Mouse (Mus musculus) myocyte (in vitro differentiated cells): ENCODE data around the gene Sec23ip.

ENCODE experiments used
- MAX ChIP-seq: IDR thresholded peaks from one replicate; pipeline ENCODE4 v1.6.1; 2011; ENCODE audit warnings: low read depth, mild to moderate bottlenecking, control low read depth
- MYOG ChIP-seq, 3 experiments: IDR thresholded peaks; one replicate each; pipeline ENCODE4 v1.6.1; 2011; ENCODE audit warnings: control low read depth in 2 of 3, low read depth in 2 of 3, mild to moderate bottlenecking in 2 of 3; ENCODE audit not compliant: insufficient read length in 2 of 3, control insufficient read depth in 1 of 3, insufficient read depth in 1 of 3
- POLR2A ChIP-seq: IDR thresholded peaks from one replicate; pipeline ENCODE4 v1.6.1; 2011; ENCODE audit warnings: low read depth, mild to moderate bottlenecking, control low read depth, moderate library complexity; ENCODE audit not compliant: insufficient read length
- POLR2AphosphoS2 ChIP-seq: IDR thresholded peaks from one replicate; pipeline ENCODE4 v1.6.1; 2011; ENCODE audit warnings: low read depth, control low read depth; ENCODE audit not compliant: insufficient read length
- TCF12 ChIP-seq: IDR thresholded peaks from one replicate; pipeline ENCODE4 v1.6.1; 2011; ENCODE audit warnings: mild to moderate bottlenecking, control low read depth; ENCODE audit not compliant: poor library complexity, insufficient read depth, severe bottlenecking
- USF1 ChIP-seq: IDR thresholded peaks from one replicate; pipeline ENCODE4 v1.6.1; 2011; ENCODE audit warnings: low read depth, mild to moderate bottlenecking, control low read depth, moderate library complexity

DNA sequence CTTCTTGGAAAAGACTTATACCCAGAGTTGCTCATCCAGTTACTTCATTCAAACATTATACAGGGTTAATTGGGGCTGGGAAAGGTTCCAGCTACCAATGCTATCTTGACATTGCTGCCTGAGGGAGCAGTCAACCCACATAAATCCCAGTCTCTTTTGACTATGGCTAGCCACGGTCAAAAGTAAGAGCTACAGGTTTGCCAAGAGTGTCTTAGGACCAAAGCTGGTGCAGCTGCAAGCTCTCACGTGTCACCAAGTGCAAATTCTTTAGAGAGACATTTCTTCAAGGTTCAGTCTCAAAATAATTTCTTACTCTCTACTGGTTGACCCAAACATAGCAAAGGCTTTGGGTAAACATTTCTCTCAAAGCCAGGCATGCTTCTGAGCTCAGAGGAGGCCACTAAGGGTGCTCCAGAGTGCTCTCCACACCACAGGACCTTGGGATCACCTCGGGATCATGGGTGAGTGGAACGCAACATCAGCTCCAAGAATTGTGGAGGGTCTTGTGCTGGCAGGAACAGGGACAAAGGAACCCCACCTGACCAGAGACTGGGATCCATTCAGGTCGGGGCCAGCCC is 80.3 kb downstream of the Sec23ip start:
- TF ChIP-seq USF1: no peak
- no peak for TF ChIP-seq POLR2AphosphoS2
- TF ChIP-seq MAX: no peak
- no peak for TF ChIP-seq MYOG (IDR thresholded peaks at IDR 0.05; ENCODE audit: control insufficient read depth in 1 of 3, insufficient read depth in 1 of 3, insufficient read length in 2 of 3, low read depth in 2 of 3)
- no peak for TF ChIP-seq TCF12
- no peak for TF ChIP-seq POLR2A
